Mouse (Mus musculus) ovary, postnatal 10 days (tissue): ENCODE results near the gene Nacad.
"Not testable (repeated sequence)": the region's sequence is repeated elsewhere in the genome, so short reads cannot be mapped to it uniquely, and the experiment has no call there.

Experiments used
- DNase-seq: peaks from one replicate; pipeline ENCODE4 v3.0.0; 2022; ENCODE audit warnings: low spot score

Gene Nacad

GRCm38 (mm10) chr11:6605491-6606399, at the start of gene Nacad:
Gene Nacad (minus strand): TSS chr11:6606053.
- no peak for DNase-seq

DNA sequence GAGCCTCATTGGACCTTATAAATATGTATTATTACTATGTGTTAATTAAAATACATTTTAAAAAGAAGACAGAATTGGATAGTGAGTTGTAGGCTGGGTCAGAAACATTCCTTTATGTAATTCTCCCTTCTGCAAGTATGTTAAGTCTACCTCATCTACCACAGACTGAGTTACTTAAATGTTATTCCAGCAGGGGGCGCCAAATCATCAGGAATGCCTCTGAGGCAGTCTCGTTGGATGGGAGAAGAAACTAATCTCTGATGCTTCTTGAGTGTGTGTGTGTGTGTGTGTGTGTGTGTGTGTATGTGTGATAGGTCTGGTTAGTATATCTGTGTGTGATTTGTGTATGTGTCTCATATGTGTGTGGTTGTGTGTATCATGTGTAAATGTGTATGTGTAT, 49.0 kb upstream of the Nacad start:
- DNase-seq = peak; percentile 60

GRCm38 (mm10) chr11:6652978-6653377, 47.1 kb upstream of the Nacad start:
- not testable (repeated sequence) for DNase-seq

- DNase-seq = no peak
Measured at GRCm38 (mm10) chr11:6650519-6650918, 44.7 kb upstream of the Nacad start.

- DNase-seq = no peak
Measured at GRCm38 (mm10) chr11:6647831-6648724, 42.2 kb upstream of the Nacad start.

- DNase-seq = no peak
Measured at GRCm38 (mm10) chr11:6644566-6644965, 38.7 kb upstream of the Nacad start.

GRCm38 (mm10) chr11:6639072-6639471, 33.2 kb upstream of the Nacad start:
- no peak for DNase-seq

DNA sequence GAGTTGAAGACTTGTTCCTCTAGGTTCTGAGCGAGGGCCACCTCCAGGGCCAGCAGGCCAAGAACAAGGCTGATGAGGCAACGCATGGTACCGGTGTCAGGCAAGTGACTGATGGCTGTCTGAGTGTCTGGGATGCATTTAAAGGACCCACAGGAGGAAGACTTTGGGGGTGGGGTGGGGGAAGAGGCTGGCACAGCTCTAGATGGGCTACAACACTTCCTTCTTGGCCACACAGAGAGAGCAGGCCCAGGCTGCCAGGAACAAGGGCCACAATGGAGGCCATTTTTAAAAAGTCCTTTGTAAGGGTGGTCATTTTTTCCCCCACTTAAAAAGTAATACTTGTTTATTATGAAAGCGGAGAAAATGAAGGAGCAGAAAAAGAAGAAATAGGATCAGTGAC, 32.7 kb upstream of the Nacad start, which contains the start of gene Wap:
Wap (minus strand) TSS at position 101 of the 400 bp plus-strand sequence.
- DNase-seq = no peak

- DNase-seq = no peak
Measured at GRCm38 (mm10) chr11:6636150-6636549, 30.3 kb upstream of the Nacad start.

- no peak for DNase-seq
Measured at GRCm38 (mm10) chr11:6629655-6630054, 23.8 kb upstream of the Nacad start.

- DNase-seq = no peak
Measured at GRCm38 (mm10) chr11:6628568-6628967, 22.7 kb upstream of the Nacad start.

DNA sequence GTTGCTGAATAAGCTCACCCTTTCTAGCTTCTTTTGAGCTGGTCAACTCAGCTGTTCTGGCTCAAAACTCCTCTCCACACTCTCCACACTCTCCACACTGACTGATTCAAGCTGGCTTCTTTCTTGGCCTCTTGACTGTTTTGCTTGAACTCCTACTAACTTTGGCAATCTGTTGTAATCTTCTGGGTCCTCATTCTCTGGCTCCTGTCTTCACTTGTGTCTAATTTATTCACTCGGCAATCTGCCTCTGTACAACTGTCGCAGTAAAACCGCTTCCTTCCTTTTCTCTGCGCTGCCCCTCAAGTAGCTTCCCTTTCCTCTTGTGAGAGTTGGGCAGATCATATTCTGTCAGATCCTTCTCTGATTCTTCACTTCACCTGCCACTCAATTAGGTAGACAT, 21.9 kb upstream of the Nacad start:
- no peak for DNase-seq

- DNase-seq = no peak
Measured at GRCm38 (mm10) chr11:6626388-6626772, 20.5 kb upstream of the Nacad start.

DNA sequence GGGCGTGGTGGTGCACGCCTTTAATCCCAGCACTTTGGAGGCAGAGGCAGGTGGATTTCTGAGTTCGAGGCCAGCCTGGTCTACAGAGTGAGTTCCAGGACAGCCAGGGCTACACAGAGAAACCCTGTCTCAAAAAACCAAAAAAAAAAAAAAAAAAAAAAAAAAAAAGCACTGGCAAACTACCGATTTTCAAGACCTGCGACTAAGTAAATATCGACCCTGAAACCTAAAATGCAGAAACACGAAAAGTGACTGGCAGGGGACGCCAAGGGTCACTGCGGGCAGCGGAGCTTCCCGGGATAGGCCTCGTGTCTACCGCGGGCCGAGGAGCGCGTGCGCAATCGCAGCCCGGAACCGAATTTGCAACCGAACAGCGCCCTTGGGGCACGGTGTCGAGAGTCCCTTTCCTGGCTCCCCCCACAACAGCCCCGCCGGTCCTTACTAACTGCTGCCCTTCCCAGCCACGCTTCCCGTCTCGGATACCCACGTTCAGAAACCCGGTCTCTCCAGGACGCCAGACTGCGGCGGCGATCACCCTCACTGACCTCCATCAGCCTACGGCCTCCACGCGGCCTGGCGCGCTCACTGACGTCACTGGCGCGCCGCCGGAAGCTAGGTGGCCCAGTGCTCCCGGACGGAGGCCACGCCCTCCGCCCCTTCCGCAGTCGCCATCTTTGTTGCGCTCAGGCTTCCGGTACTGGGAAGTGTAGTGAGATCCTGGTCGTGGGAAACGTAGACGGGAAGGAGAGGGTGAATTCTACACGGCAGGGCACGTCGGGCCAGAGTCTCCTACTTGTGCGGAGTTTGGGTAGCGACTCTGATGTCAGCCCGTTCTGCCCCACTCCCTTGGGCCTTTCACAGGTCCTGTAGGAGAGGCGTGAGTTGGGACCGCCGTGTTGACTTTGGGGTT, 19.9 kb upstream of the Nacad start, which contains the start of gene Tbrg4:
Tbrg4 (minus strand) TSS at position 590 of the 910 bp plus-strand sequence.
- DNase-seq = peak; percentile 77

DNA sequence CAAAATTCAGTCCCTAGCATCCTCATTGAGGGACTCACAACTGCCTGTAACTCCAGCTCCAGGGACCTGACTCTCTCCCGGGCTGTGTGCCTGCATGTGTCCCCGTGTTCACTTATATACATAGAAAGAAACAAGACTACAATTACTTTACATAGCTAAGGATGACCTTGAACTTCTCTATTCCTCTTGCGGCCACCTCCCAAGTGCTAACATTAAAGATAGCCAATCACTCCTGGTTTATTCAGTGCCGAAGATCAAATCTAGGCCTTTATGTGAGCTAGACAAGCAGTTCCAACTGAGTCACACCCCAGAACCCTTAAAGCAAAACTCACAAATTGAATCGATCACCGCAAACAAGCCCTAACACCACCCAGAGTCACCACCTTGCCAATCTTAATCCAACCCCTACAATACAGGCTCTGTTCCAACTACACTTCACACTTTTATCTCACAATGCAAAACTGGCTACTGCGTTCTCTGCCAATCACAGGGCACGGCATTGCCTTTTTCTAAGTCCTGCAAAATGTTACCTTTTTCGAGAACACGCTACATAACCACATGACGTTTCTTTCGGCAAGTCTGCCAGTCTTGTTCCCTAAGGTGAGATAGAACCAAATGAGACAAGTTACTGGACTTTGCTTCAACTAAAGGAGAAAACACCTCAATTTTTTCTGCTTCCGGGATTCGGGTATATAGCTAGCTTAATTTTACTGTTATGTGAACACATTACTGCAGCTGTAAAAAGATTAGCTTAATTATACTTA, 18.9 kb upstream of the Nacad start:
- no peak for DNase-seq

DNA sequence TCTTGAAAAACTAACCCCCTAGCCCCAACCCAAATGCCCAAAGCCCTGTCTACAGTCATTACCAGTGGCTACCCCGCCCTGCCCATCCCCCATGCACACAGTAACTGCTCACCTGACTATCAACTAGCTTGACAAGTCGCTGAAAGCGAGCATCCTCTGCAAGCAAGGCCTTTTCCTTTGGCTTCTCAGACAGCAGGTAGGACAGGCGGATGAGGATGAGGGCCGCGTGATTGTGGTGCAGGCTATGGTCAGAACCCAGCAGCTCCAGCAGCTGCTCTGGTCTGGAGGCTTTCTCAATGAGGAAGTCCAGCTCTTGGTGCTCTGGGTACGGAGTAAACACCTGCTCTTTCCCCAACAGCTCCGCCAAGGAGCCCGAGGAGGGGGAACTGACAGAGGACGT, 17.9 kb upstream of the Nacad start:
- DNase-seq = no peak

- DNase-seq = no peak
Measured at GRCm38 (mm10) chr11:6615250-6616205, 9.7 kb upstream of the Nacad start.

GRCm38 (mm10) chr11:6605021-6605481, 802 bp downstream of the Nacad start:
- DNase-seq = no peak

DNA sequence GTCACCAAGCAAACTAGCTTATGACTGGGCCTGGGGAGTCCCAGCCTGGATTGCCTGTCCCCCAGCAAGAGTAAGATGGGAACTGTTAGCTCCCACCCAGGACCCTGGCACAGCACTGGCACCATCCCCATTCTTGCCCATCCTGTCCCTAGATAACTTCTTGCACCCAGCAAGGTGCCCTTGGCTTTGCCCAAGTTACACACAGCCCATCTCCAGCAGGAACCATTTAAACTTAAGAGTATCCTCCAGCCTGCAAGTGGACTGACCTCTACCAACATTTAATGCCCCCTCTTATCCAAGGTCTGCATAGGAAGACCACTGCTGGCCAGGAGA, 1.3 kb downstream of the Nacad start:
- no peak for DNase-seq
